Mouse (Mus musculus) adrenal gland, adult 2 months (tissue): ENCODE data around the gene Wdfy2. TPM values are rescaled to one million over a fixed set of nuclear protein-coding genes. Genes with fewer than 3 reads are reported as not detected.
A peak's percentile ranks its signal among the peaks of the same experiment; 100 is the strongest.
"Not testable (repeated sequence)": the region's sequence is repeated elsewhere in the genome, so short reads cannot be mapped to it uniquely, and the experiment has no call there.

ENCODE experiments used
- DNase-seq: peaks from one replicate; pipeline ENCODE4 v3.0.0; 2021
- long read RNA-seq: library from polyadenylated mRNA; stranded (forward); transcript quantifications from one replicate; pipeline ENCODE4 v2.0.0, GENCODE M21; 2021
- polyA plus RNA-seq: library from polyadenylated mRNA; depleted of rRNA; stranded (reverse); fragments of >200 nt; gene quantifications from 2 replicates; pipeline ENCODE4 v1.2.3, GENCODE M21; 2012; rRNA removed
- total RNA-seq, 2 experiments: library from RNA; stranded (reverse); gene quantifications; 2 replicates each; pipeline ENCODE4 v1.2.3; 2021

Wdfy2 gene
- total RNA-seq, result 10 to 100 TPM; 29.5 to 31.9 TPM
- 9.0 and 14.0 TPM in 2 replicates for polyA plus RNA-seq
- long read RNA-seq, full-length matches to known transcripts, result 5 of 9 reads
- long read RNA-seq, partial matches to known transcripts, result 2 of 9 reads
- long read RNA-seq, other reads (novel, unspliced or antisense), result 2 of 9 reads

GRCm38 (mm10) chr14:62837641-62838252 lies at the start of gene Wdfy2:
Gene Wdfy2, plus strand, starts transcription at chr14:62837678.
- DNase-seq, result peak; percentile 87

DNA sequence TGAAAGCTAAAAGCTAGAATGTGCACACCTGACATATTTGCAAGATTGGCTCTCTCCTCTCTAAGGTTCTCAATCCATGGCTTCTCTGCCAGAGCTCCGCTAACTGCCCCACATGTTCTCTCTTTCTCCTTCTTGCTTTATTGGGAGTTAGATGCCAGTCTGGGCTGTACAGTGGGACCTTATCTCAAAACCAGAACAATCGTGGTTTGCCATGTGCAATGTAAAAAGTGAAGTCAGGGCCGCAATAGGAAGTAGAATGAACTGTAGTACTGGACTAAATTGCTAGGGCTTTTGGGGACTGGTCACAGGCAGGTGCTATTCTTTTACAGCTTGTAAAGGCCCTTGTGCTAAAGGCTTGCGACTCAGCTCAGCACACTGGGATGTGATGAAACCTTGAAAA lies 48.2 kb upstream of the Wdfy2 start:
- no peak for DNase-seq

DNA sequence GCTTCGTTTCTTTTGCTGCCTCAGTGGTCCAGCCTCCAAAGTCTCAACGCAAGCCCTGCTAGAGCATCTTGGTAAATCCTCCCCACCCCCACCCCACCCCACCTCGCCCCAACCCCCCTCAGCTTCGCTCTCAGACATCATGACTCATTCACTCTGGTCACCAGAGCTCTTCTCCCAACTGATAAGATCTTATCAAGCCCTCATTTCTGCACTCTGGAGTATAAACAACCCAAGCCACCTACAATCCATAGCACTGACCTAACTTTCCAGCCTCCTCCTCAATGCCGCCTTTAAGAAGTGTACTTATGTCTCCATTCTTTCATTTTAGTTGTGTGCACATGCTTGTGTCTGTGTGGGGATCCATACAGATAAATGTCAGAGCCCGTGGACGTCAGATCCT lies 41.8 kb upstream of the Wdfy2 start:
- no peak for DNase-seq

DNA sequence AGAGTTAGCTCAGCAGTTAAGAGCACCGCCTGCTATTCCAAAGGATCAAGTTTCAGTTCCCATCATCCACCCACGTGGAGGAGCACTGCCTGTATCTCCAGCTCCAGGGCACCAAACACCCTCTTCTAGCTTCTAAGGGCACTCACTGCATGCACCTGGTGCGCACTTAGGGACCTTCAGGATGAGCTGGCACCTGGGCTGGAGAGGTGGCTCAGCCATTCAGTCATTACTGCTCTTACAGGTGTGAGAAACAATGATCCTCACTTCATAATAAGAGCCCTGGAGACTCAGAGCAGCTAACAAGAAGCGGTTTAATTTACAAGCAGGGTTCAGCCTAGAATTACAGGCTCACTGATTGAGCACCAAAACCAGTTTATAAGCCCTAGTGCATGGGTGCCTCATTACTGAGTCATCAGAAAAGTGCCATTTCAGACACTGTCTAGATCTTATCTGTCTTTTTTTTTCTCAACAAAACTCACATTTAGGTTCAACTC lies 38.8 kb upstream of the Wdfy2 start:
- DNase-seq, result no peak

DNA sequence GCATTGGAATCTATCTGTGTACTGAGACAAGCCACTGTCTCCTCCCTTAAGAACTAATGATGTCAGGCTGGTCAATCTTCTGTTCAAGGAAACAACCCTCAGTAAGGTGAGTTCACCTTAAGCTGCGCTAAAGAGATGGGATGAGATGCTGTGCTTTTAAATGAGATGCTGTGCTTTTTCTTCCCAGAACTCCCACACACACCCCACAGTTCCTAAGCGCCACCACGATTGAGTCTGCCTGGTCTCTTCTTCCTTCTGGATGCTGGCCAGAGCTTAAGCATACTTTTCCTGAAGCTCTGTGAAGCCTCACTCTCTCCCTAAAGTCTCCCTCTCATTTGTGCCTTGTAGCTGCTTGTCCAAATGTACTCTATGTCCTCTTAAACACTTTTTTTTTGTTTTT lies 36.7 kb upstream of the Wdfy2 start:
- DNase-seq, result no peak

- DNase-seq, result no peak
Measured at GRCm38 (mm10) chr14:62803204-62803603, 34.3 kb upstream of the Wdfy2 start.

GRCm38 (mm10) chr14:62806921-62807320 lies 30.6 kb upstream of the Wdfy2 start:
- peak; percentile 84 for DNase-seq

GRCm38 (mm10) chr14:62808661-62809523 lies 28.6 kb upstream of the Wdfy2 start:
- peak; percentile 10 for DNase-seq

- peak; percentile 20 for DNase-seq
Measured at GRCm38 (mm10) chr14:62812765-62813164, 24.7 kb upstream of the Wdfy2 start.

DNA sequence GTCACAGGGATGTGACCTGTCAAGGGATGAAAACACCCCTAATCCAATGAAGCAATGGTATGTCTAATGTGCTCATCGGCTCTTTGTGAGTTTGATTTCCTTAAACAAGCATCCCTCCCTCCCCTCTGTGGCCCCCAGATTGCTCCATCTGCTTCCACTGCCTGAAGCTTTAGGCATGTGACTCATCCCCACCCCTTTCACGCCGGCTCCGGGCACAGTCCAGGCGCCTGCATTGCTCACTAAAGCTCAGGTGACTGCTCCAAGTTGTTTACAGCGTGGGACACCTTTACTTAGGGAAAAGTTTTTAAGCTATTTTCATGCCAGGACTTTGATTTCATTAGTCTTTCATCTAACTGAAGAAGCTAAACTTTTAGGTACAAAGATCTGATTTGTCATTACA lies 22.9 kb upstream of the Wdfy2 start:
- no peak for DNase-seq

- DNase-seq, result no peak
Measured at GRCm38 (mm10) chr14:62816827-62817226, 20.7 kb upstream of the Wdfy2 start.

DNA sequence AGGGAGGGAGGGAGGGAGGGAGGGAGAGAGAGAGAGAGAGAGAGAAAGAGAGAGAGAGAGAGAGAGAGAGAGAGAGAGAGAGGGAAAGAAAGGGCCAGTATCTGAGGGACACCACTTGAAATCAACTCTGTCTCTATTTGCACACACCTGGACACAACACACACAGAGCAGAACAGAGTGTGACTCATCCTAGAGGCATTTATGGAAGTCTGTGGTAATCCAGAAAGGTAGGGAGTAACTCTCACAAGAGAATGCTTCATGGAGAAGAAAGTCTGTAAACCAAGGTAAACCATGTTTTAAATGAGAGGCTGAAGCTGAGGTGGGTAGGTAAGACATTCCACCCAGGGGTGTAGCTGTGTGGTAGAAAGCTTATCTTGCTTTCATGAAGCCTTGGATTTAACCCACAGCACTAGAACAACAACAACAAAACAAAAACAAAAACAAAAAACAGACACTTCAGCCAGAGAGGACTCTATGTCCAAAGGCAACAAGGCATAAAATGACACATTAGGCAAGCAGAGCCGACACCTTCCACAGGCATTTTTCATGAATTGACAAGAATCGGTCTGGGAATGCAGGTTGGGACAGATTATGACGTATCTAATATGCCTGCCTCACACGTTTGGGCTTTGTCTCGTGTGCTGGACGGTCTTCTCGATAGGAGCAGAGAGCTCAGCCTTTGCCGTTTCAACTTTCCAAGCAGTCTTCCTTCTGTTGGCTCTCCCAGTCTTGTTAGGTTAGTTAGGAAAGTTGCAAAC lies 11.7 kb upstream of the Wdfy2 start:
- no peak for DNase-seq

DNA sequence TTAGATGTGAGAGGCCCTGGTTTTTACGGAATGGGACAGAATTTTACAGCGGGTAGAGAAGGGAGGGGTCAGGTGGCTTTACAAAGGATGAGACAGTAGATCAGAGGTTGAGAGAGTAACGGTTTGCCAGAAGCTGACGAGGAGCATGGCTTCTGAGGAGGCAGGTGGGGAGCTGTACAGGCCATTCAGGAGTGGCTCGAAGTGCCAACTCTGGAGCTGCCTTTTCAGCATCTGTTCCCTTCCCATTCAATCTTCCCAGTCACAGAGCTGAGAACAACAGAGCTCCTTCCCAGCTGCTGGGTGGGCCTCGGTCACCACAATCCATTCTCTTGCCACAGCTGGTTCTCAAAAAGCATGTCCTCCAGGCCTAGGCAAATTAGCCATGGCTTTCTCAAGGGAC lies 8.2 kb upstream of the Wdfy2 start:
- DNase-seq, result no peak

GRCm38 (mm10) chr14:62831691-62832275 lies 5.7 kb upstream of the Wdfy2 start:
- DNase-seq, result peak; percentile 54

DNA sequence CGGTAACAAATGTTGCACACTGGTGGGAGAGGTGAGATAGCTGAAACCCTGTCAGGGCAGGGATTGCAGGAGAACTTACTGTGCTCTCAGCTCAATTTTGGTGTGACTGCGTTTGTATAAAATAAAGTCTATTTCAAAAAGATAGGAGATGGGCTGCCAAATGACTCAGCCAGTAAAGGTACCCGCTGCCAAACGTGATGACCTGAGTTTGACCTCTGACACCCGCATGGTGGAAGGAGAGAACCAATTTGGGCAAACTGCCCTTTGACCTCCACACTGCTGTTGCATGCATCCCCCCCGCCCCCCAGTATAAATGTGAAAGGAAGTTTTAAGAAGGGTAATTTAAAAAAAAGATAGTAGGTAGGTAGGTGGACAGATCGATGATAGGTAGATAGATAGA lies 4.4 kb upstream of the Wdfy2 start:
- no peak for DNase-seq

DNA sequence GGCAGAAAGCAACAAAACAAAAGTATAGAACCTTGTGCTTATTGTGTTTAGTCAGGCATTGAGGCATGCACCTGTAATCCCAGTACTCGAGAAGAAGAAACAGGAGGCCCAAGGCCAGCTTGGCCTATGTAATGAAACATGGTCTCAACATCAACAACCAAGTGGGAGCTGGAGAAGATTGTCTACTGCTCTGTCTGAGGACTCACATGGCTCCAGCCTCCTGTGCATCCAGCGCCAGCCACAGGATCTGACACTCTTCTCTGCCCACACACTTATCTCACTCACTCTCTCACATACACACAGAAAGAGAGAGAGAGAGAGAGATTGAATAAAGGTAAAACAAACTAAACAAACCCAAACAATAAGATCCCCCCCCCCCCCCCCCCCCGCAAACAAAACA lies 3.9 kb upstream of the Wdfy2 start:
- no peak for DNase-seq

- DNase-seq, result not testable (repeated sequence)
Measured at GRCm38 (mm10) chr14:62835737-62836136, 1.7 kb upstream of the Wdfy2 start.

- DNase-seq, result peak; percentile 99
Measured at GRCm38 (mm10) chr14:62836926-62837640, 395 bp upstream of the Wdfy2 start.

DNA sequence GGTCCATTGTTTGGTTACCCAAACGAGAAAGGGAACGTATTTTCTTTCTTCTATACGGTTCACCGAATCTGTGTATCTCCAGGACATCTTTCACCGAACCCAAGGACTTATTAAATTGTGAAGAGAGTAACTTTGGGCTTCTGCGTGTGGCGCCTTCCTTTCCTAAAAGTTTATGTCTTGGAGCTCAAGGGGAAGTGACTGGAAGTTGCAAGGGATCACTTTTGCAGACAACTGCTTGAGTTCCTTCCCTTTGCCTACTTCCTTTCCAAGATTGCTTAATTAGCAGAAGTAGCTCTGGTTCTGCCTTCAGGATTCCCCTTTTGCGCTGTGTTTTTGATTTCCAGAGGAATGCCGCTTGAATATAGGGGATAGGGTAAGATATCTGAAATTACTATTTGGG lies 858 bp downstream of the Wdfy2 start:
- DNase-seq, result no peak

DNA sequence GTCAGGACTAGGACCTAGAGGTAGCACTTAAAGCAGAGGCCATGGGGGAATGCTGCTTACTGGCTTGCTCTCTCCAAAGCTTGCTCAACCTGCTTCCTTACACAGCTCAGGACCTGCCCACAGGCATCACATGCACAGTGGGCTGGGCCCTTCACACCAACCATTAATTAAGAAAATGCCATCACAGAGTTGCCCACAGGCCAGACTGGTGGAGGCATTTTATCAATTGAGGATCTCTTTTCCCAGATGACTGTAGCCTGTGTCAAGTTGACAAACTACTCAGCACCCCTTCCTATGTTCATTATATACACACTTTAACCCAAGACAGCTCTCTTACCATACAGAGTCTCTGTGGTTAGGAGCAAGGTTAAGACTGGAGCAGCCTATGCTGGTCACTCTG lies 4.2 kb downstream of the Wdfy2 start:
- peak; percentile 6 for DNase-seq

DNA sequence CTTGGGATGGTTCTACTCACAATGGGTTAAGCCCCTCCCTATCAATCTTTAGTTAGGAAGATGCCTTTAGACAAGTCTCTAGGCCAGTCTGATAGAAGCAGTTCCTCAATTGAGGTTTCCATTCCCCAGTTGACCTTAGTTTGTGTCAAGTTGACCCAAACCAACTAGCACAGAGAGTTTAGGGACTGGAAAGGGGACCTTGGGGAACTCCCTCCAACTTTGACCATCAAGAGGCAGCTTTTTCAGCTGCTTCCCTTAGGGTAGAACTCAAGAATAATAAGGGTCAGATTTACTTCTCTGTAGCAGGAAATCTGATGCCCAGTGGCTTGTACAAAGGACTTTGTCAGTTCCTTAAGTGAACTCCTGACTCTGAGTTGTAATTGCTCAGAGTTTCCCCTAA lies 5.0 kb downstream of the Wdfy2 start:
- no peak for DNase-seq
